Mouse (Mus musculus) ES-E14 (cell line): Measurements from ENCODE around the gene Hs3st3b1. TPM values are rescaled to one million over a fixed set of nuclear protein-coding genes. Genes with fewer than 3 reads are reported as not detected.

ENCODE experiments used
- DNase-seq: peaks from one replicate; pipeline ENCODE4 v3.0.0-alpha.2; 2013; ENCODE audit warnings: low read depth, low spot score
- H3K27ac ChIP-seq: 2 replicates; pipeline ENCODE4 v1.5.1; 2012; ENCODE audit warnings: low read depth, mild to moderate bottlenecking, low read length, moderate library complexity, mixed read lengths; ENCODE audit not compliant: poor library complexity, insufficient read depth, severe bottlenecking
- H3K36me3 ChIP-seq: 2 replicates; pipeline ENCODE4 v1.6.1; 2012; ENCODE audit warnings: mild to moderate bottlenecking, low read length, moderate library complexity, mixed read lengths; ENCODE audit not compliant: control insufficient read depth, poor library complexity, insufficient read depth, severe bottlenecking
- H3K4me1 ChIP-seq, 2 experiments: fragments of 150-350 bp in 1 of 2; sonication (generic) in 1 of 2; 2 replicates each; pipeline ENCODE4 v1.6.1; 2012; ENCODE audit warnings: low read length in 2 of 2, mild to moderate bottlenecking in 1 of 2, mixed read lengths in 1 of 2; ENCODE audit not compliant: control insufficient read depth in 2 of 2, insufficient read depth in 2 of 2, poor library complexity in 1 of 2
- H3K4me3 ChIP-seq, 2 experiments: fragments of 150-350 bp in 1 of 2; sonication (generic) in 1 of 2; 2 replicates each; pipeline ENCODE4 v1.5.1; 2012; ENCODE audit warnings: low read length in 2 of 2, low read depth in 1 of 2, mild to moderate bottlenecking in 1 of 2, mixed read lengths in 1 of 2; ENCODE audit not compliant: insufficient read depth in 1 of 2, poor library complexity in 1 of 2, severe bottlenecking in 1 of 2
- H3K9ac ChIP-seq: 2 replicates; pipeline ENCODE4 v1.6.1; 2012; ENCODE audit warnings: low read depth, mild to moderate bottlenecking, low read length, mixed read lengths; ENCODE audit not compliant: poor library complexity, insufficient read depth, severe bottlenecking
- H3K9me3 ChIP-seq: fragments of 150-350 bp; sonication (generic); 2 replicates; pipeline ENCODE4 v1.6.1; 2012; ENCODE audit warnings: low read depth, mild to moderate bottlenecking, low read length; ENCODE audit not compliant: control insufficient read depth, insufficient read depth
- CHD2 ChIP-seq: IDR thresholded peaks from 2 replicates; pipeline ENCODE4 v1.6.1; 2014; ENCODE audit warnings: mild to moderate bottlenecking, low read depth, low read length, inconsistent platforms
- HCFC1 ChIP-seq: IDR thresholded peaks from 2 replicates; pipeline ENCODE4 v1.6.1; 2012; ENCODE audit warnings: low read length, inconsistent platforms, borderline replicate concordance; ENCODE audit not compliant: insufficient read depth
- MAFK ChIP-seq: IDR thresholded peaks from 2 replicates; pipeline ENCODE4 v1.6.1; 2014; ENCODE audit warnings: mild to moderate bottlenecking, low read depth, low read length, inconsistent platforms; ENCODE audit not compliant: insufficient read depth
- ZC3H11A ChIP-seq: IDR thresholded peaks from 2 replicates; pipeline ENCODE4 v1.6.1; 2012; ENCODE audit warnings: low read depth, mild to moderate bottlenecking, inconsistent platforms, low read length, borderline replicate concordance
- ZNF384 ChIP-seq: IDR thresholded peaks from 2 replicates; pipeline ENCODE4 v1.6.1; 2012; ENCODE audit warnings: low read depth, low read length, inconsistent platforms
- in situ Hi-C, 2 experiments: fragments of 600-800 bp; cut with MboI; formaldehyde crosslinking; loops; one replicate each; pipeline ENCODE4 v1.15.1; 2025; ENCODE audit warnings: low sequenced_read_pairs in 2 of 2, inconsistent platforms in 1 of 2; ENCODE audit not compliant: unreplicated experiment in 2 of 2
- total RNA-seq: library from RNA; depleted of rRNA; stranded (reverse); fragments of 300-350 nt; gene quantifications from 2 replicates; pipeline ENCODE4 v1.2.3, GENCODE M21; 2012

Hs3st3b1 gene
- total RNA-seq, 1 experiment, result 4.4 TPM

GRCm38 (mm10) chr11:63879261-63879660 is 42.8 kb downstream of the Hs3st3b1 start:
- no peaks in the 10 kb centered on the region for H3K4me1 ChIP-seq
- no peaks in the 10 kb centered on the region for H3K9me3 ChIP-seq
- H3K4me3 ChIP-seq, result no peak overlapping the region
- H3K27ac ChIP-seq, result no peak overlapping the region
- no peak overlapping the region for H3K9ac ChIP-seq
- no peaks in the 10 kb centered on the region for H3K36me3 ChIP-seq
- TF ChIP-seq CHD2 (no peak), ZNF384 (no peak), MAFK (no peak), HCFC1 (no peak), ZC3H11A (no peak)
- DNase-seq, result no peak
- in situ Hi-C loops, result no loop called here

- Histone ChIP-seq H3K9me3 (no peaks in the 10 kb centered on the region), H3K36me3 (no peaks in the 10 kb centered on the region), H3K4me3 (no peak overlapping the region), H3K9ac (no peak overlapping the region), H3K4me1 (no peaks in the 10 kb centered on the region), H3K27ac (no peak overlapping the region)
- in situ Hi-C loops, result no loop called here
- no peak for DNase-seq
- TF ChIP-seq HCFC1 (no peak), CHD2 (no peak), MAFK (no peak), ZNF384 (no peak), ZC3H11A (no peak)
Measured at GRCm38 (mm10) chr11:63878616-63879015, 43.5 kb downstream of the Hs3st3b1 start.

GRCm38 (mm10) chr11:63862746-63863145 is 59.3 kb downstream of the Hs3st3b1 start:
- no peak overlapping the region for H3K4me3 ChIP-seq
- in situ Hi-C loops, result no loop called here
- DNase-seq, result no peak
- H3K36me3 ChIP-seq, result no peaks in the 10 kb centered on the region
- no peaks in the 10 kb centered on the region for H3K9me3 ChIP-seq
- TF ChIP-seq HCFC1 (no peak), ZNF384 (no peak), MAFK (no peak), ZC3H11A (no peak), CHD2 (no peak)
- H3K27ac ChIP-seq, result no peak overlapping the region
- no peak overlapping the region for H3K9ac ChIP-seq
- H3K4me1 ChIP-seq, result no peaks in the 10 kb centered on the region

DNA sequence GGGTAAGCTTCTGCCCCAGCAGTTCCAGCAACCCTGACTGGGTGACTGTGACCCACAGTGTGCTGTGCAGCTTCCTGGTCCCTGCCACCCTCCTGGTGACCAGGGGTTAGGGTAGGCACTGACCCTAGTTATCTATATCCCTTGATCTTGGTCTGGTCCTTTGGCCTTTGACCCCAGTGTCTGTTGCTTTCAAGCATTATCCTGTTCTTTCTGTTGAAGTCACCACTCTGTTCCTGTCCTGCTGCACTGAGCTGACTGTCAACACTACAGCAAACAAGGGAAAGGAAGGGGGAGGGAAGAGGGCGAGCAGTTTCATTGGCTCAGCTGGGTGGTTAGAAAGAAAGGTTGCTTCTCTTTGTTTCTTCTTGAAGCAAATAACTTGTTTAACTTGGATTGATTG is 60.1 kb downstream of the Hs3st3b1 start:
- Histone ChIP-seq H3K27ac (no peak overlapping the region), H3K4me3 (no peak overlapping the region), H3K9ac (no peak overlapping the region), H3K9me3 (no peaks in the 10 kb centered on the region), H3K36me3 (no peaks in the 10 kb centered on the region), H3K4me1 (no peaks in the 10 kb centered on the region)
- no peak for DNase-seq
- TF ChIP-seq CHD2 (no peak), HCFC1 (no peak), MAFK (no peak), ZC3H11A (no peak), ZNF384 (no peak)
- in situ Hi-C loops, result no loop called here

DNA sequence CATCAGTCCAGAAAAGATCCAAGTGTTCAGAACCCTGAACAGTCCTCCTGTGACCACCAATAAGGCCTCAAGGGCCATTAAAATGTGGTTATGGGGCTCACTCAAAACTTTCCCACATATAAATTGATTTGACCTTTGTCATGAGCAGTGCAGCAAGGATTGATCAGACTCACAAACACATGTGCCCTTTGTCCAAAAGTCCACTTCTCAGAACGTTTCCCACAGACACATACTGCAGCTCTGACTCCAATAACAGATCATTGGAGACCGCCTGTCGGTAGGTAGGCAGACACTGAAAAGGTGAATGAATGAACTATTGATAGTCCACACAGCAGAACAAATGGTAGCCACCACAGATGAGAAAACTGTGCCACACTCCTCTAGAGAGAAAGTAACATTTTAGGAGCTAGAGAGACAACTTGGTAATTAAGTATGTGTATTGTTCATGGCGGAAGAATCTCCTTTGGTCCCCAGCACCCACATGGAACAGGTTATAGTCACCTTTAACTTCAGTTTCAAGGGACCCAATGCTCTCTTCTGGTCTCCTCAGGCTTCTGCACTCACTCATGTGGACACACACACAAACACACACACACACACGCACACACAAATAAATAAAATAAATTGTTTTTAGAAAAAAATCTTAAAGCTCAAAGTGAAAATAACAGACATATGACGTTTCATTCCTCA is 70.9 kb downstream of the Hs3st3b1 start:
- no peak for DNase-seq
- TF ChIP-seq MAFK (no peak), ZNF384 (no peak), HCFC1 (no peak), ZC3H11A (no peak), CHD2 (no peak)
- H3K9ac ChIP-seq, result no peak overlapping the region
- no peak overlapping the region for H3K4me3 ChIP-seq
- in situ Hi-C loops, result no loop called here
- no peaks in the 10 kb centered on the region for H3K36me3 ChIP-seq
- no peaks in the 10 kb centered on the region for H3K9me3 ChIP-seq
- no peaks in the 10 kb centered on the region for H3K4me1 ChIP-seq
- H3K27ac ChIP-seq, result no peak overlapping the region
